Mouse (Mus musculus) intestine, embryonic 16.5 days (tissue): ENCODE measurements around the gene Trpm5. TPM values are rescaled to one million over a fixed set of nuclear protein-coding genes. Genes with fewer than 3 reads are reported as not detected.
A peak's percentile ranks its signal among the peaks of the same experiment; 100 is the strongest.

Experiments
- ATAC-seq: fragments of 200-750 bp; cut with Nextera tagmentation; 2 replicates; pipeline ENCODE4 v1.8.0; 2017; ENCODE audit warnings: moderate TSS enrichment, moderate library complexity
- H3K27ac ChIP-seq: fragments of 300-500 bp; sonication (generic); 2 replicates; pipeline ENCODE4 v1.5.1; 2014; ENCODE audit warnings: mild to moderate bottlenecking, low read length
- H3K27me3 ChIP-seq: fragments of 300-500 bp; sonication (generic); replicated peaks from 2 replicates; pipeline ENCODE4 v1.6.1; 2014; ENCODE audit warnings: low read length, control low read depth, mixed read lengths; ENCODE audit not compliant: control insufficient read depth, insufficient read depth
- H3K36me3 ChIP-seq: fragments of 300-500 bp; sonication (generic); 2 replicates; pipeline ENCODE4 v1.6.1; 2014; ENCODE audit warnings: low read length, control low read depth; ENCODE audit not compliant: control insufficient read depth, insufficient read depth
- H3K4me1 ChIP-seq: fragments of 300-500 bp; sonication (generic); 2 replicates; pipeline ENCODE4 v1.6.1; 2014; ENCODE audit warnings: low read length, control low read depth, mixed read lengths; ENCODE audit not compliant: control insufficient read depth, insufficient read depth
- H3K4me2 ChIP-seq: fragments of 300-500 bp; sonication (generic); 2 replicates; pipeline ENCODE4 v1.6.1; 2014; ENCODE audit warnings: low read depth, low read length, control low read depth
- H3K4me3 ChIP-seq: fragments of 300-500 bp; sonication (generic); 2 replicates; pipeline ENCODE4 v1.5.1; 2014; ENCODE audit warnings: mild to moderate bottlenecking, low read length
- H3K9ac ChIP-seq: fragments of 300-500 bp; sonication (generic); 2 replicates; pipeline ENCODE4 v1.6.1; 2014; ENCODE audit warnings: low read depth, low read length
- H3K9me3 ChIP-seq: fragments of 300-500 bp; sonication (generic); 2 replicates; pipeline ENCODE4 v1.6.1; 2016; ENCODE audit warnings: low read length, control low read depth; ENCODE audit not compliant: control insufficient read depth
- WGBS: fragments of 180-500 bp; shearing (Covaris S2); extraction: QIAGEN DNeasy Blood & Tissue Kit; methylation state at CpG from one replicate; pipeline ENCODE4 v1.1.7; 2014; 5-methylcytosine and 5-hydroxymethylcytosine counted together
- polyA plus RNA-seq: library from polyadenylated mRNA; unstranded; fragments of >200 nt; fragmentation: Nextera tagmentation; extraction: Ambion mirVana; gene quantifications from 2 replicates; pipeline ENCODE4 v1.2.1, GENCODE M21; 2015

Gene Trpm5
- polyA plus RNA-seq, 1 experiment from 2014 or later, result 7.9 TPM

DNA sequence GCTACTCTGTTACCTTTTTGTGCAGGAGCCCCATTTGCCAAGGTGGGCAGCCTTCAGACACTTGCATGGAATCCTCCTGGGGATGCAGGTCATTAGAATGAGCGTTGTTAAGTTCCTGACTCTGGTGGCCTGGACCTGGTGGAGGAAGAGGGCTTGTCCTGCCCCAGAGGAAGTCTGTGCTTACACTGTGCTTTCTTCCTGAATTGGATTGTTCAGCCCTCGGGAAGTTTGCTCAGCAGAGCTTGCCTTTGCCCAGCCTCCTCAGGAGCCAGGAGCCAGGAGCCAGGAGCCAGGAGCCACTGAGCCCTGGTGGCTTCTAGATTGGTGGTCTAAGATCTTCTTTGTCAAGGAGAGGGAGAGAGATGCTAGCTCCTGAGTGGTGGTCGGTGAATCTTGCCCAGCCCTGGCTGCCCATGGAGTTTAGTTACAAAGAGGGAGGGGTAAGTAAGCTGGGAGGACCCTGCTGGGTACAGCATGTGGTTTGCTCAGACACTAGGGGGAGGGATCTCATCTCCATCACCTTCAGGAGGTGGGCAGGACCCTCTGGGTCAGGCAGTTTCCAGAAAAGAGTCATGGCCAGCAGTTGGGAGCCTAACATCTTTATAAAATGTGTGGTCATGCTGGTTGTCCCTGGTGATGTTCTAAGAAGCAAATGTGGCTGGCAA lies 14.7 kb upstream of the Trpm5 start:
- Histone ChIP-seq H3K4me1 (peaks cover 26% of the 10 kb centered on the region), H3K36me3 (no peaks in the 10 kb centered on the region), H3K9me3 (peaks cover 1% of the 10 kb centered on the region; the same call in 1 of the 2 replicates), H3K27me3 (peaks cover 29% of the 10 kb centered on the region), H3K4me2 (peak overlapping the region; percentile 83), H3K4me3 (peak overlapping the region; percentile 56), H3K27ac (peak overlapping the region; percentile 11; the same call in 1 of the 2 replicates), H3K9ac (peak overlapping the region; percentile 24; the same call in 1 of the 2 replicates)
- no peak for ATAC-seq
- WGBS, result 21% methylated on average over 3 of the region's 3 CpGs

GRCm38 (mm10) chr7:143108200-143108599 lies 13.8 kb upstream of the Trpm5 start:
- peaks cover 26% of the 10 kb centered on the region for H3K4me1 ChIP-seq
- peaks cover 29% of the 10 kb centered on the region for H3K27me3 ChIP-seq
- 42% methylated on average over 5 of the region's 5 CpGs for WGBS
- peak overlapping the region; percentile 24; the same call in 1 of the 2 replicates for H3K9ac ChIP-seq
- peak overlapping the region; percentile 83 for H3K4me2 ChIP-seq
- peak overlapping the region; percentile 37; the same call in 1 of the 2 replicates for H3K27ac ChIP-seq
- peak overlapping the region; percentile 56 for H3K4me3 ChIP-seq
- no peaks in the 10 kb centered on the region for H3K9me3 ChIP-seq
- ATAC-seq, result peak; percentile 33
- no peaks in the 10 kb centered on the region for H3K36me3 ChIP-seq

GRCm38 (mm10) chr7:143106672-143107465 lies 12.4 kb upstream of the Trpm5 start:
- H3K4me1 ChIP-seq, result peaks cover 24% of the 10 kb centered on the region
- H3K9me3 ChIP-seq, result no peaks in the 10 kb centered on the region
- peak overlapping the region; percentile 83 for H3K4me2 ChIP-seq
- H3K27me3 ChIP-seq, result peaks cover 29% of the 10 kb centered on the region
- peak overlapping the region; percentile 37 for H3K27ac ChIP-seq
- no peaks in the 10 kb centered on the region for H3K36me3 ChIP-seq
- peak overlapping the region; percentile 56 for H3K4me3 ChIP-seq
- WGBS, result 7% methylated on average over 57 of the region's 57 CpGs
- peak; percentile 76 for ATAC-seq
- H3K9ac ChIP-seq, result peak overlapping the region; percentile 68

- 74% methylated on average over 4 of the region's 4 CpGs for WGBS
- H3K4me3 ChIP-seq, result peak within 1 kb of the TSS; percentile 56
- H3K9ac ChIP-seq, result peak within 1 kb of the TSS; percentile 68
- peaks cover 17% of the 10 kb centered on the region for H3K4me1 ChIP-seq
- no peak for ATAC-seq
- peaks cover 29% of the 10 kb centered on the region for H3K27me3 ChIP-seq
- H3K27ac ChIP-seq, result peak within 1 kb of the TSS; percentile 37
- H3K9me3 ChIP-seq, result no peaks in the 10 kb centered on the region
- no peaks in the 10 kb centered on the region for H3K36me3 ChIP-seq
- H3K4me2 ChIP-seq, result peak within 1 kb of the TSS; percentile 83
Measured at GRCm38 (mm10) chr7:143106062-143106461, 11.6 kb upstream of the Trpm5 start, which contains the start of gene Kcnq1. Kcnq1 (plus strand) TSS chr7:143106362.

GRCm38 (mm10) chr7:143105258-143105897 lies 10.9 kb upstream of the Trpm5 start:
- ATAC-seq, result peak; percentile 54; the same call in 1 of the 2 replicates
- Histone ChIP-seq H3K36me3 (no peaks in the 10 kb centered on the region), H3K27me3 (peaks cover 29% of the 10 kb centered on the region), H3K4me2 (no peak overlapping the region), H3K9me3 (no peaks in the 10 kb centered on the region), H3K4me1 (peaks cover 13% of the 10 kb centered on the region; the same call in 1 of the 2 replicates), H3K4me3 (no peak overlapping the region), H3K27ac (no peak overlapping the region), H3K9ac (no peak overlapping the region)
- WGBS, result 58% methylated on average over 11 of the region's 11 CpGs

DNA sequence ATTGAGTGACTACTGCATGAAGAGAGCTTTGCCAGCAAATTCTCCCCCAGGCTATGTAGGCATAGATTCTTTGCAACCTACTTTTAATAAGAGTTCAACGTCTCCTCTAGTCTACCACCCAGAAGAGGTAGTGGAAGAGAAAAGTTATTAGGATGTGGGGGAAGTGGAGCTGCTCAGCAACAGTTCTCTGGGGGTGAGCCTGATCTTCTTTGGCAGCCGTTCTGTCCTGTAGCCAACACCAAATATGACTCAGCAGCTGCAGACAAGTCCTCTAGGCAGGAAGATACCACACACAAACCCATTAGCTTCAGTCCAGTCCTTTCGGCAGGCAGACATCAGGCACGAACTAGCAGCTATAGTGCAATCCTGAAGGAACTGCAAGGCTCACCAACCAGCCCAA lies 6.3 kb upstream of the Trpm5 start:
- Histone ChIP-seq H3K4me3 (no peak overlapping the region), H3K9ac (no peak overlapping the region), H3K4me2 (no peak overlapping the region), H3K4me1 (no peaks in the 10 kb centered on the region), H3K27ac (no peak overlapping the region), H3K27me3 (no peaks in the 10 kb centered on the region), H3K9me3 (no peaks in the 10 kb centered on the region), H3K36me3 (no peaks in the 10 kb centered on the region)
- ATAC-seq, result no peak
- 73% methylated on average over 4 of the region's 4 CpGs for WGBS

DNA sequence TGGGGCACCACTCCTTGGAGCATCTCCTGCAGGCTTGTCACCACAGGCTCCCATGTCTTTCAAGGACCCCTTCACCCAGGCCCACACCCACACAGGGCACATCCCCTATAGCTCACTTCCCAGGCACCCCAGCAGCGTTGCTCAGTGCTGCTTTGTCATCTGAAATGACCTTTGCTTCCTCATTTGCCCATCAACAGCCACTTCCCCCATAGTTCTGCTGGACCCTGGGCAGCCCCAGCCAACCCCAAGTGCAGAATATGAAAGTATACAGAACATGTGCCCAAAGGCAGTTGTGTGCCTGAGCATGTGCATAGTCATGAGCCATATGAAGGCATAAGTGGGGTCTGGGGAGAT lies 1.1 kb upstream of the Trpm5 start:
- no peak overlapping the region for H3K9ac ChIP-seq
- no peaks in the 10 kb centered on the region for H3K4me1 ChIP-seq
- WGBS, result 40% methylated on average over 1 of the region's 1 CpGs
- no peak for ATAC-seq
- no peak overlapping the region for H3K27ac ChIP-seq
- no peak overlapping the region for H3K4me3 ChIP-seq
- no peak overlapping the region for H3K4me2 ChIP-seq
- H3K36me3 ChIP-seq, result no peaks in the 10 kb centered on the region
- H3K27me3 ChIP-seq, result no peaks in the 10 kb centered on the region
- H3K9me3 ChIP-seq, result no peaks in the 10 kb centered on the region

- no peak overlapping the region for H3K4me2 ChIP-seq
Measured at GRCm38 (mm10) chr7:143093847-143094246, 595 bp downstream of the Trpm5 start.

DNA sequence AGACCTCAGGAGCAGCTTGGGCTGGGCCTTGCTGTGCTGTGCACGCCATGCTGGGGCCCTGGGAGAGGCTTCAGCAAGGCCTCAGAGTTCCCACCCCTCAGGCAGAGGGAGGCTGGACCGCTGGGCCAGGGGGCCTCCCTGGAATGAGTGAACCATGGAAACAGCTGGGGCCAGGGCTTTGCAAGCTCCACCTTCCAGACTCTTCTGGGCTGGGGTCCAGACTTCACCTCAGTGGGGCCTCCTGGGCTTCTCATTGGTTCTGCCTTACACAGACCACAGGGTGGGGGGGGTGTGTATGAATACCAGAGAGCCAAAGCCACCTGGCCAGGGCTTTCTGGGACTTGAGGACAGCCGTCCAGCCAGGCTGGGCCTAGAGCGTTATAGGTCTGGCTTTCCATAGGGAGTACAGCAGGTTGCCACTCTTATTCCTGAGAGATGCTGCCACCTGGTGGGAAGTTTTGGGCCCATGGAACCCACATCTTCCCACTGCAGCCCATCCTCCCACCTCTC lies 7.3 kb downstream of the Trpm5 start:
- WGBS, result 24% methylated on average over 4 of the region's 4 CpGs
- Histone ChIP-seq H3K36me3 (no peaks in the 10 kb centered on the region), H3K4me2 (peak overlapping the region; percentile 35), H3K27me3 (no peaks in the 10 kb centered on the region), H3K27ac (peak overlapping the region; percentile 65), H3K9me3 (no peaks in the 10 kb centered on the region), H3K4me1 (no peaks in the 10 kb centered on the region), H3K4me3 (peak overlapping the region; percentile 17), H3K9ac (peak overlapping the region; percentile 64)
- ATAC-seq, result peak; percentile 79

More at GRCm38 (mm10) chr7:143093847-143094246, 595 bp downstream of the Trpm5 start:
- Histone ChIP-seq H3K9me3 (no peaks in the 10 kb centered on the region), H3K36me3 (no peaks in the 10 kb centered on the region), H3K27me3 (no peaks in the 10 kb centered on the region), H3K4me1 (no peaks in the 10 kb centered on the region), H3K9ac (no peak overlapping the region), H3K27ac (no peak overlapping the region), H3K4me3 (no peak overlapping the region)
- no peak for ATAC-seq
- 78% methylated on average over 3 of the region's 3 CpGs for WGBS
